Mouse (Mus musculus): ENCODE measurements around the gene Zbtb26. TPM values are rescaled to one million over a fixed set of nuclear protein-coding genes. Genes with fewer than 3 reads are reported as not detected.

The Zbtb26 gene
- 0.47 and 0.56 TPM in 2 replicates for polyA plus RNA-seq (2012; rRNA removed)

GRCm38 (mm10) chr2:37442611-37443591 lies at the start of gene Zbtb26, which contains the start of the genes Zbtb6 and Rabgap1:
TSS of gene Zbtb26 (minus strand) at chr2:37443135.
TSS of gene Zbtb6 (minus strand) at chr2:37443171.
TSS of gene Rabgap1 (plus strand) at chr2:37443279.
- Histone ChIP-seq H3K4me1 (ENCODE audit: control insufficient read depth, insufficient read depth, insufficient read length, low read length) (no peaks in the 10 kb centered on the region), H3K36me3 (ENCODE audit: control insufficient read depth, insufficient read depth, low read length) (no peaks in the 10 kb centered on the region), H3K27ac (ENCODE audit: insufficient read depth, low read depth, low read length) (peak within 1 kb of the TSS; percentile 47), H3K4me3 (ENCODE audit: low read depth, low read length) (peak within 1 kb of the TSS; percentile 86), H3K27me3 (ENCODE audit: control insufficient read depth, insufficient read depth, low read length) (no peaks in the 10 kb centered on the region)
- under 1% methylated on average over 51 of the region's 51 CpGs for WGBS
- TF ChIP-seq POLR2A (IDR thresholded peaks at IDR 0.05; ENCODE audit: low read depth, low read length) (peak; percentile 0), CTCF (IDR thresholded peaks at IDR 0.05; ENCODE audit: extremely low read depth, insufficient read length, insufficient replicate concordance, low read depth, low read length) (no peak)

- TF ChIP-seq CTCF (IDR thresholded peaks at IDR 0.05; ENCODE audit: extremely low read depth, insufficient read length, insufficient replicate concordance, low read depth, low read length), result no peak
- WGBS, result 95% methylated on average over 2 of the region's 2 CpGs
- H3K36me3 ChIP-seq (ENCODE audit: control insufficient read depth, insufficient read depth, low read length), result peaks cover 45% of the 10 kb centered on the region
- H3K4me3 ChIP-seq (ENCODE audit: low read depth, low read length), result no peak overlapping the region
- no peak overlapping the region for H3K27ac ChIP-seq (ENCODE audit: insufficient read depth, low read depth, low read length)
- no peaks in the 10 kb centered on the region for H3K27me3 ChIP-seq (ENCODE audit: control insufficient read depth, insufficient read depth, low read length)
- H3K4me1 ChIP-seq (ENCODE audit: control insufficient read depth, insufficient read depth, insufficient read length, low read length), result no peaks in the 10 kb centered on the region
Measured at GRCm38 (mm10) chr2:37488956-37489355, 46.0 kb upstream of the Zbtb26 start.

- H3K36me3 ChIP-seq (ENCODE audit: control insufficient read depth, insufficient read depth, low read length), result peaks cover 37% of the 10 kb centered on the region
Measured at GRCm38 (mm10) chr2:37486408-37486807, 43.5 kb upstream of the Zbtb26 start.

GRCm38 (mm10) chr2:37485370-37485769 lies 42.4 kb upstream of the Zbtb26 start:
- H3K4me3 ChIP-seq (ENCODE audit: low read depth, low read length), result no peak overlapping the region
- peaks cover 35% of the 10 kb centered on the region for H3K36me3 ChIP-seq (ENCODE audit: control insufficient read depth, insufficient read depth, low read length)
- H3K27ac ChIP-seq (ENCODE audit: insufficient read depth, low read depth, low read length), result no peak overlapping the region
- TF ChIP-seq CTCF (IDR thresholded peaks at IDR 0.05; ENCODE audit: extremely low read depth, insufficient read length, insufficient replicate concordance, low read depth, low read length) (no peak), POLR2A (IDR thresholded peaks at IDR 0.05; ENCODE audit: low read depth, low read length) (no peak)
- H3K4me1 ChIP-seq (ENCODE audit: control insufficient read depth, insufficient read depth, insufficient read length, low read length), result no peaks in the 10 kb centered on the region
- WGBS, result 75% methylated on average over 1 of the region's 1 CpGs
- no peaks in the 10 kb centered on the region for H3K27me3 ChIP-seq (ENCODE audit: control insufficient read depth, insufficient read depth, low read length)

More at GRCm38 (mm10) chr2:37486408-37486807, 43.5 kb upstream of the Zbtb26 start:
- Histone ChIP-seq H3K27ac (ENCODE audit: insufficient read depth, low read depth, low read length) (no peak overlapping the region), H3K4me1 (ENCODE audit: control insufficient read depth, insufficient read depth, insufficient read length, low read length) (no peaks in the 10 kb centered on the region), H3K27me3 (ENCODE audit: control insufficient read depth, insufficient read depth, low read length) (no peaks in the 10 kb centered on the region), H3K4me3 (ENCODE audit: low read depth, low read length) (no peak overlapping the region)
- TF ChIP-seq CTCF (IDR thresholded peaks at IDR 0.05; ENCODE audit: extremely low read depth, insufficient read length, insufficient replicate concordance, low read depth, low read length) (no peak), POLR2A (IDR thresholded peaks at IDR 0.05; ENCODE audit: low read depth, low read length) (no peak)

- Histone ChIP-seq H3K27ac (ENCODE audit: insufficient read depth, low read depth, low read length) (no peak overlapping the region), H3K36me3 (ENCODE audit: control insufficient read depth, insufficient read depth, low read length) (peaks cover 29% of the 10 kb centered on the region), H3K4me1 (ENCODE audit: control insufficient read depth, insufficient read depth, insufficient read length, low read length) (no peaks in the 10 kb centered on the region), H3K27me3 (ENCODE audit: control insufficient read depth, insufficient read depth, low read length) (no peaks in the 10 kb centered on the region), H3K4me3 (ENCODE audit: low read depth, low read length) (no peak overlapping the region)
- WGBS, result 60% methylated on average over 2 of the region's 2 CpGs
- TF ChIP-seq POLR2A (IDR thresholded peaks at IDR 0.05; ENCODE audit: low read depth, low read length) (no peak), CTCF (IDR thresholded peaks at IDR 0.05; ENCODE audit: extremely low read depth, insufficient read length, insufficient replicate concordance, low read depth, low read length) (no peak)
Measured at GRCm38 (mm10) chr2:37484165-37484564, 41.2 kb upstream of the Zbtb26 start.

GRCm38 (mm10) chr2:37480039-37480438 lies 37.1 kb upstream of the Zbtb26 start:
- H3K4me1 ChIP-seq (ENCODE audit: control insufficient read depth, insufficient read depth, insufficient read length, low read length), result no peaks in the 10 kb centered on the region
- no peak for TF ChIP-seq CTCF (IDR thresholded peaks at IDR 0.05; ENCODE audit: extremely low read depth, insufficient read length, insufficient replicate concordance, low read depth, low read length)
- 70% methylated on average over 2 of the region's 2 CpGs for WGBS
- no peak overlapping the region for H3K4me3 ChIP-seq (ENCODE audit: low read depth, low read length)
- H3K27ac ChIP-seq (ENCODE audit: insufficient read depth, low read depth, low read length), result no peak overlapping the region
- H3K27me3 ChIP-seq (ENCODE audit: control insufficient read depth, insufficient read depth, low read length), result no peaks in the 10 kb centered on the region
- H3K36me3 ChIP-seq (ENCODE audit: control insufficient read depth, insufficient read depth, low read length), result peaks cover 27% of the 10 kb centered on the region

- Histone ChIP-seq H3K4me1 (ENCODE audit: control insufficient read depth, insufficient read depth, insufficient read length, low read length) (no peaks in the 10 kb centered on the region), H3K27me3 (ENCODE audit: control insufficient read depth, insufficient read depth, low read length) (no peaks in the 10 kb centered on the region), H3K36me3 (ENCODE audit: control insufficient read depth, insufficient read depth, low read length) (peaks cover 24% of the 10 kb centered on the region), H3K27ac (ENCODE audit: insufficient read depth, low read depth, low read length) (no peak overlapping the region), H3K4me3 (ENCODE audit: low read depth, low read length) (no peak overlapping the region)
- no peak for TF ChIP-seq CTCF (IDR thresholded peaks at IDR 0.05; ENCODE audit: extremely low read depth, insufficient read length, insufficient replicate concordance, low read depth, low read length)
- TF ChIP-seq POLR2A (IDR thresholded peaks at IDR 0.05; ENCODE audit: low read depth, low read length), result no peak
Measured at GRCm38 (mm10) chr2:37479559-37479958, 36.6 kb upstream of the Zbtb26 start.
